Mouse (Mus musculus) embryonic facial prominence, embryonic 14.5 days (tissue): ENCODE measurements around the gene Pccb. TPM values are rescaled to one million over a fixed set of nuclear protein-coding genes. Genes with fewer than 3 reads are reported as not detected.

Experiments
- ATAC-seq: fragments of 200-750 bp; cut with Nextera tagmentation; 2 replicates; pipeline ENCODE4 v1.8.0; 2017; ENCODE audit warnings: low read depth, moderate number of reproducible peaks, moderate TSS enrichment
- DNase-seq: peaks from one replicate; pipeline ENCODE4 v3.0.0-alpha.2; 2015; ENCODE audit warnings: low spot score
- H3K27ac ChIP-seq: fragments of 300-500 bp; sonication (generic); replicated peaks from 2 replicates; pipeline ENCODE4 v1.5.1; 2014; ENCODE audit warnings: low read depth, mild to moderate bottlenecking, low read length, moderate library complexity
- H3K27me3 ChIP-seq: fragments of 300-500 bp; sonication (generic); replicated peaks from 2 replicates; pipeline ENCODE4 v1.6.1; 2014; ENCODE audit warnings: low read length; ENCODE audit not compliant: control insufficient read depth, insufficient read depth
- H3K36me3 ChIP-seq: fragments of 300-500 bp; sonication (generic); 2 replicates; pipeline ENCODE4 v1.6.1; 2014; ENCODE audit warnings: low read length, mixed read lengths; ENCODE audit not compliant: control insufficient read depth, insufficient read depth
- H3K4me1 ChIP-seq: fragments of 300-500 bp; sonication (generic); 2 replicates; pipeline ENCODE4 v1.6.1; 2014; ENCODE audit warnings: antibody characterized with exemption, low read length; ENCODE audit not compliant: control insufficient read depth, insufficient read depth
- H3K4me2 ChIP-seq: fragments of 300-500 bp; sonication (generic); 2 replicates; pipeline ENCODE4 v1.6.1; 2014; ENCODE audit warnings: low read depth, mild to moderate bottlenecking, low read length, moderate library complexity, mixed read lengths
- H3K4me3 ChIP-seq: fragments of 300-500 bp; sonication (generic); 2 replicates; pipeline ENCODE4 v1.5.1; 2014; ENCODE audit warnings: low read depth, mild to moderate bottlenecking, low read length
- H3K9ac ChIP-seq: fragments of 300-500 bp; sonication (generic); 2 replicates; pipeline ENCODE4 v1.6.1; 2014; ENCODE audit warnings: low read depth, mild to moderate bottlenecking, low read length, moderate library complexity, mixed read lengths
- H3K9me3 ChIP-seq: fragments of 300-500 bp; sonication (generic); 2 replicates; pipeline ENCODE4 v1.6.1; 2016; ENCODE audit warnings: low read length; ENCODE audit not compliant: control insufficient read depth
- WGBS: fragments of 180-500 bp; shearing (Covaris S2); extraction: QIAGEN DNeasy Blood & Tissue Kit; methylation state at CpG from one replicate; pipeline ENCODE4 v1.1.7; 2014; 5-methylcytosine and 5-hydroxymethylcytosine counted together
- polyA plus RNA-seq: library from polyadenylated mRNA; unstranded; fragments of >200 nt; fragmentation: Nextera tagmentation; extraction: Ambion mirVana; gene quantifications from 2 replicates; pipeline ENCODE4 v1.2.1, GENCODE M21; 2014

Pccb gene
- polyA plus RNA-seq, 1 experiment from 2014 or later = 25.0 TPM

DNA sequence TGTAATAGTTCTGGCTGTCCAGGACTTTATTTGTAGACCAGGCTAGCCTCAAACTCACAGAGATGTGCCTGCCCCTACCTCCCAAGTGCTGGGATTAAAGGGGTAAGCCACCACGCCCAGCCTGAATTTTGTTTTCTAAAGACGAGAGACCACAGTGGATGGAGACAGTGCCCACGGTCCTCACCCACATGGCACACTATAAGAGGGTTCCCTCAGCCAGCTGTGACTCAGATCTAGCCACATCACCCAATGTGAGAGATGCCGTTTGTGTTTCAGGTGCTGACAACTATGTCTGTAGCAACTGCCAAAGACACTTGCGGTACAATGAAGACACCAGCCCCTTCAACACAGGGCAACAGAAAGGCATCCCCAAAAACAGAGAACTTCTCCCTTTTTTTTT, 47.7 kb downstream of the Pccb start:
- Histone ChIP-seq H3K9me3 (peaks cover 9% of the 10 kb centered on the region; the same call in 1 of the 2 replicates), H3K27me3 (no peaks in the 10 kb centered on the region), H3K4me3 (no peak overlapping the region), H3K4me2 (no peak overlapping the region), H3K36me3 (peaks cover 59% of the 10 kb centered on the region), H3K4me1 (no peaks in the 10 kb centered on the region), H3K9ac (no peak overlapping the region), H3K27ac (no peak overlapping the region)
- 95% methylated on average over 5 of the region's 5 CpGs for WGBS
- DNase-seq (no peak), ATAC-seq (no peak)

DNA sequence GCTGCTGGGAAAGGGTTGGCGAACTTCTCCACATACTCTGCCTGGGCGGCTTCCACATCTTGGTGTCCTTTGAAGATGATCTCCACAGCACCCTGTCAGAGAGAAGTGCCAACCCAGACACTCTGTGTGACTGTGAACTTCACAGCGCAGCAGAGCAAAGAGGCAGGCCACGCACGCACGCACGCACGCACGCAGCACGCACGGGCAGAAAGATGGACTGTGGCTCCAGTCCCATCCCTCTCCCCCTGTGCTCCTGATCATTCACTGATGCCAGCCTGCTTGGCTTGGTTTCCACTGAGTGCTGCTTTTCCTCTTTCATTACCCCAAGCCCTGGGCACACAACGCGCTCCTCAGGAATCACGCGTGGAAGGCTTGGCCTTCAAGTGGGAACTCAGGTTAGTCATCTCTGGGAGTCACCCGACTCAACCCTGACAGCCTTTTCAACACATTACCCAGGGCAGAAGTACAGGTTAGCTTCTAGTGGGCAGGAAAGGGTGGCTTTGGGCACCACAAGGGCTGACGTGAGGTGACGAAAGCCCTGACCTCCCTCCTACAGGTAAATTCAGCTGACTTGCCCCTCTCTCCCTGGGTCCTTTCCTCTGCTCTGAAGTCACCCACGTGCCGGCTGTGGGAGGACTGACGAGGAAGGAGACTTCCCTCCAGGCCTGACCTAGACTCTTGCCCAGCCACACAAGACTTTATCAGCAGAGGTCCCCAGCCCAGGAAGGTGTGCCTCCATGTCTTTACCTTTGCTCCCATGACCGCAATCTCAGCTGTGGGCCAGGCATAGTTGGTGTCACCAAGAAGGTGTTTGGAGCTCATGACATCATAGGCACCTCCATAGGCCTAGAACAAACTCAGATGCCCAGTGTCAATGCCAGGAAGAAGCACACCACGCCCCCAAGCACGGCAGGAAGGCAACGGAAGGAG, 50.1 kb downstream of the Pccb start:
- Histone ChIP-seq H3K9me3 (peaks cover 8% of the 10 kb centered on the region; the same call in 1 of the 2 replicates), H3K27me3 (no peaks in the 10 kb centered on the region), H3K4me2 (no peak overlapping the region), H3K4me3 (no peak overlapping the region), H3K4me1 (no peaks in the 10 kb centered on the region), H3K27ac (no peak overlapping the region), H3K36me3 (peaks cover 58% of the 10 kb centered on the region), H3K9ac (no peak overlapping the region)
- ATAC-seq (no peak), DNase-seq (no peak)
- 94% methylated on average over 25 of the region's 25 CpGs for WGBS

DNA sequence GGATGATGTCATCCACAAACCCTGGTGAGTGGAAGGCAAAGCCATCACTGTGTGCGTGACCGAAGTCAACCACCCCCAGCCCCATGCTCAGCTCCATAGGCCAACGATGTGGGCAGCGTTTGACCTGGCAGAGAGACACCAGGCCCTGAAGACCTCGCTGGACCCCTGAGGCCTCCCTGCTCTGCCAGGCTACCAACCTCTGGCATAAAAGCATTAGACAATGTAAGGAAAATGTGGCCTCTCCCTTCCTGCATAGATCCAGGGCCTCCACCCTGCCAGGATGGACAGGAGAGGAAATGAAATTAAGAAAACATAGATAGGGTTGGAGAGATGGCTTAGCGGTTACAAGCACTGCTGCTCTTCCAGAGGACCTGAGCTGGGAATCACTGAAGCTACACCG, 51.9 kb downstream of the Pccb start:
- H3K36me3 ChIP-seq = peaks cover 48% of the 10 kb centered on the region
- H3K27me3 ChIP-seq = no peaks in the 10 kb centered on the region
- WGBS = 81% methylated on average over 7 of the region's 7 CpGs
- no peak overlapping the region for H3K27ac ChIP-seq
- H3K4me3 ChIP-seq = no peak overlapping the region
- H3K9ac ChIP-seq = no peak overlapping the region
- H3K9me3 ChIP-seq = no peaks in the 10 kb centered on the region
- DNase-seq = no peak
- H3K4me1 ChIP-seq = 0 out of 2 replicates have a peak, but pooled peaks cover 3% of the 10 kb centered on the region
- no peak overlapping the region for H3K4me2 ChIP-seq
- ATAC-seq = no peak

DNA sequence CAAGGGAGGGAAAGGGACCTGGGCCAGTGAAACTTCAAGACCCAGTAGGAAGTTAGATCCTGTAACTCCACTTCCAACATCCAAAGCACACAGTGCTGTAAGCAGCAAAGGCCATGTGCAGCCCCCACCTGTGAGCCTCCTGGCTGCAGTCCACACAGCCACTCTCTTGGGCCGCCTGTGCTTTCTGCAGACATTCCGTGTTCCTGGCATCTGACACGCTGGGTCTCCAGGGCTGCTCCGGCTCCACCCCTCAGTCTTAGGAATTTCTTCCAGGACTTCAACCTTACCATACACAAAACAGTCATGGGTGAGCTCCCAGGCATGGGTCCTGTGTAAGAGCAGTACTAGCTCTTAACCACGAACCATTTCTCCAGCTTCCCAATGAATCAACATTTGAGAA, 55.4 kb downstream of the Pccb start:
- Histone ChIP-seq H3K4me2 (no peak overlapping the region), H3K9me3 (no peaks in the 10 kb centered on the region), H3K36me3 (peaks cover 21% of the 10 kb centered on the region), H3K4me1 (0 out of 2 replicates have a peak, but pooled peaks cover 3% of the 10 kb centered on the region), H3K4me3 (no peak overlapping the region), H3K27ac (no peak overlapping the region), H3K9ac (no peak overlapping the region), H3K27me3 (no peaks in the 10 kb centered on the region)
- ATAC-seq (peak; percentile 84), DNase-seq (peak; percentile 63)
- WGBS = 37% methylated on average over 5 of the region's 5 CpGs

DNA sequence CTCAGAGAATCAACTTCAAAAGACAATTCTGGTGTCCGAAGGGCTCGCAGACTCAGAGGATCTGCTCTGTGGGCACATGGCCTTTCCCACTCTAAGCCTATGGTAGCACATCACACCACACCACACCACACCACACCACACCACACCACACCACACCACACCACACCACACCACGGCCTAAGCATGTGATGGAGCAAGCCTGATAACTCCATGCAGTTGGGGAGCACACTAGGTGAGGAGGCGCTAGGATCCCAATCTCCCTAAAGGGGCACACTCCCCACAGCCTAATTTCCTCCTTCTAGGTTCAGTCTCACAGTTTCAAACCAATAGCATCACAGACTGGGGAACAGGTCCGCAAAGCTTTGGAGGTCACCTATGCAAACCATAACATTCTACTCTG, 56.0 kb downstream of the Pccb start:
- ATAC-seq = no peak
- H3K4me1 ChIP-seq = 0 out of 2 replicates have a peak, but pooled peaks cover 3% of the 10 kb centered on the region
- no peak overlapping the region for H3K4me3 ChIP-seq
- no peak overlapping the region for H3K9ac ChIP-seq
- no peak overlapping the region for H3K4me2 ChIP-seq
- H3K9me3 ChIP-seq = no peaks in the 10 kb centered on the region
- DNase-seq = no peak
- WGBS = 93% methylated on average over 5 of the region's 5 CpGs
- no peak overlapping the region for H3K27ac ChIP-seq
- no peaks in the 10 kb centered on the region for H3K27me3 ChIP-seq
- H3K36me3 ChIP-seq = peaks cover 15% of the 10 kb centered on the region

DNA sequence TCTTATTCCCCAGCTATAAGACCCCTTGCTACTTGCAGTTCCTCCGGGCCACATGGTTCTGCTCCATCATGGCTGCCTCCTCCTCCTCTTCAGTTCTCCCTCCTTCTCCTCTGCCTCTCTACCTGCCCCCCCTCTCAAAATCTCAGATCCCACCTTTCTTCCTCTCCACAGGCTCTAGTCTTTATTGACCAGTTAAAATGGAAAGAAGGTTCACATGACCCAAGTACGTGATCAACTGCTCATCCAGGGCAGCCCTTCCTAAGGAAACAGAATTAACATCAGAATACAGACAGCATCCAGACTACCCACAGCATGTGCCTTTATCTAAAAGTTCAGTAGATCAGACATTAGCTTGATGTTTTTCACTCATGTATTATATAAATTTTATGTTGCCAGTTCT, 65.2 kb downstream of the Pccb start:
- H3K9ac ChIP-seq = no peak overlapping the region
- H3K4me3 ChIP-seq = no peak overlapping the region
- no peak for ATAC-seq
- no peaks in the 10 kb centered on the region for H3K9me3 ChIP-seq
- no peaks in the 10 kb centered on the region for H3K4me1 ChIP-seq
- no peaks in the 10 kb centered on the region for H3K27me3 ChIP-seq
- H3K36me3 ChIP-seq = no peaks in the 10 kb centered on the region
- no peak overlapping the region for H3K27ac ChIP-seq
- H3K4me2 ChIP-seq = no peak overlapping the region
- WGBS = 89% methylated on average over 2 of the region's 2 CpGs
- no peak for DNase-seq

DNA sequence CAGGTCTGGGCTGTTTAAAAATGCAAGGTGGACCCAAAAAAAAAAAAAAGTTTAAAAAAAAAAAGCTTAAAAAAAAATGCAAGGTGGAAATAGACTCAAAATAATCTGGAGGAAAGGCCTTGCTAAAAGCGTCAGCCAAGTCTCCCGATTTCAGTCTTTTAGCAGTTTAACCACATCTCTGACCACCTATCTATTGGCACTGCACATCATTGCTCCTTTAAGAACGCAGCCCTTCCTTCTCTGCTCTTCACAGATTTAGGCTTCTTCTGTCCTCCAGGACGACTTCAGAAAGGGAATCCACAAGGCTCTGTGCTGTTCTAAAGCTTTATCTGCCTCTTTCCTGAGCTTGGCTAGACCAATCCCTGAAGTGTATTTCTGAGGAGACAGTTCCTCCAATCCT, 70.6 kb downstream of the Pccb start:
- no peak overlapping the region; the same call in 1 of the 2 replicates for H3K27ac ChIP-seq
- H3K9ac ChIP-seq = no peak overlapping the region
- no peak overlapping the region for H3K4me2 ChIP-seq
- peaks cover 12% of the 10 kb centered on the region for H3K36me3 ChIP-seq
- no peaks in the 10 kb centered on the region for H3K27me3 ChIP-seq
- WGBS = 82% methylated on average over 4 of the region's 4 CpGs
- DNase-seq (no peak), ATAC-seq (no peak)
- H3K4me3 ChIP-seq = no peak overlapping the region
- no peaks in the 10 kb centered on the region for H3K9me3 ChIP-seq
- no peaks in the 10 kb centered on the region for H3K4me1 ChIP-seq

DNA sequence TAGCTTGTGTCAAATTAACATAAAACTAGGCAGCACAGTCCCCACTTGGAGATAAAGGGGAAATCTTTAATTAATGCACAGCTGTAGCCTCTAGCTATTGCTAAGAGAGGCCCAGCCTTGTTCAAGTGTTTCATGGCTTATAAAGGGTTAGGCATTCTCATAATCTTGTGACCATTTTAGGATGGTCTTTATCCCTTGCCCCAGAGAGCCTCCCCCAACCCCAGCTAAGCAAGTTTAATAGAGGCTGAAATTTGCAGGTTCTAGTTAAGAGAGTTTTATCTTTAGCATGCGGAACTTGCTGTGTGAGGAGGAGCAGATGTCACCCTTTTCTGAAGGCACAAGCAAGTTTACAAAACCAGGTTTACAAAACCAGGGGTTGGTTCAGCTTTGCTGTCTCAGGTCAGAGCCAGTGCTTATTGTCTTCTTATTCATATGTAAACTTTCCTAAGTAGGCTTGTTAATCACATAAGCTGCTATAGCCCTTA, 71.2 kb downstream of the Pccb start:
- ATAC-seq = no peak
- no peak overlapping the region for H3K27ac ChIP-seq
- H3K9ac ChIP-seq = no peak overlapping the region
- peaks cover 19% of the 10 kb centered on the region for H3K36me3 ChIP-seq
- no peaks in the 10 kb centered on the region for H3K9me3 ChIP-seq
- no peaks in the 10 kb centered on the region for H3K4me1 ChIP-seq
- no peaks in the 10 kb centered on the region for H3K27me3 ChIP-seq
- no peak overlapping the region for H3K4me2 ChIP-seq
- 59% methylated on average over 1 of the region's 1 CpGs for WGBS
- no peak overlapping the region for H3K4me3 ChIP-seq
- no peak for DNase-seq
